Mouse (Mus musculus) spleen, postnatal 36 days (tissue): ENCODE data around the gene Trmo.

Experiments used
- DNase-seq, 2 experiments: peaks; one replicate each; pipeline ENCODE4 v3.0.0; 2022; ENCODE audit warnings: low spot score in 2 of 2, mixed read lengths in 1 of 2

The Trmo gene

GRCm38 (mm10) chr4:46389013-46389611 is at the start of gene Trmo:
Gene Trmo, minus strand, starts transcription at chr4:46389437.
- DNase-seq = peak; percentile 91 to 93

GRCm38 (mm10) chr4:46432339-46433036 is 43.3 kb upstream of the Trmo start:
- peak; percentile 51 to 75 for DNase-seq

GRCm38 (mm10) chr4:46428903-46429499 is 39.8 kb upstream of the Trmo start:
- no peak for DNase-seq

- DNase-seq = no peak
These were observed 33.4 kb upstream of the Trmo start for GRCm38 (mm10) chr4:46422625-46423024.

GRCm38 (mm10) chr4:46418851-46419250 is 29.6 kb upstream of the Trmo start:
- DNase-seq = no peak

- no peak for DNase-seq
These were observed 28.3 kb upstream of the Trmo start for GRCm38 (mm10) chr4:46417491-46417890.

- DNase-seq = no peak
These were observed 24.2 kb upstream of the Trmo start, which contains the start of gene Hemgn for GRCm38 (mm10) chr4:46413406-46413805. Gene Hemgn, minus strand, starts transcription at chr4:46413506.

- no peak for DNase-seq
These were observed 22.9 kb upstream of the Trmo start for GRCm38 (mm10) chr4:46412113-46412512.

- DNase-seq = peak; percentile 76 to 82
These were observed 22.3 kb upstream of the Trmo start for GRCm38 (mm10) chr4:46411489-46411888.

- DNase-seq = peak; percentile 48 to 67
These were observed 21.4 kb upstream of the Trmo start for GRCm38 (mm10) chr4:46410677-46411076.

- DNase-seq = peak; percentile 44 to 70
These were observed 17.9 kb upstream of the Trmo start for GRCm38 (mm10) chr4:46406966-46407703.

- DNase-seq = peak; percentile 65 to 76
These were observed 15.0 kb upstream of the Trmo start for GRCm38 (mm10) chr4:46404042-46404795.

GRCm38 (mm10) chr4:46398839-46399238 is 9.6 kb upstream of the Trmo start:
- no peak for DNase-seq

- DNase-seq = peak; percentile 40 to 71
These were observed 6.5 kb upstream of the Trmo start for GRCm38 (mm10) chr4:46395736-46396135.

GRCm38 (mm10) chr4:46394388-46394787 is 5.2 kb upstream of the Trmo start:
- DNase-seq = peak; percentile 34 to 53

- peak; percentile 83 to 90 for DNase-seq
These were observed 1.2 kb upstream of the Trmo start for GRCm38 (mm10) chr4:46390390-46390970.

- peak; percentile 26 to 45 for DNase-seq
These were observed 540 bp upstream of the Trmo start for GRCm38 (mm10) chr4:46389612-46390341.

- no peak for DNase-seq
These were observed 681 bp downstream of the Trmo start for GRCm38 (mm10) chr4:46388556-46388955.

GRCm38 (mm10) chr4:46374869-46375368 is 14.3 kb downstream of the Trmo start:
- peak; percentile 71 for DNase-seq

GRCm38 (mm10) chr4:46374455-46374854 is 14.8 kb downstream of the Trmo start:
- DNase-seq = no peak
